ENCODE assay signal across 19 mouse cellular contexts in the genomic region with DNA sequence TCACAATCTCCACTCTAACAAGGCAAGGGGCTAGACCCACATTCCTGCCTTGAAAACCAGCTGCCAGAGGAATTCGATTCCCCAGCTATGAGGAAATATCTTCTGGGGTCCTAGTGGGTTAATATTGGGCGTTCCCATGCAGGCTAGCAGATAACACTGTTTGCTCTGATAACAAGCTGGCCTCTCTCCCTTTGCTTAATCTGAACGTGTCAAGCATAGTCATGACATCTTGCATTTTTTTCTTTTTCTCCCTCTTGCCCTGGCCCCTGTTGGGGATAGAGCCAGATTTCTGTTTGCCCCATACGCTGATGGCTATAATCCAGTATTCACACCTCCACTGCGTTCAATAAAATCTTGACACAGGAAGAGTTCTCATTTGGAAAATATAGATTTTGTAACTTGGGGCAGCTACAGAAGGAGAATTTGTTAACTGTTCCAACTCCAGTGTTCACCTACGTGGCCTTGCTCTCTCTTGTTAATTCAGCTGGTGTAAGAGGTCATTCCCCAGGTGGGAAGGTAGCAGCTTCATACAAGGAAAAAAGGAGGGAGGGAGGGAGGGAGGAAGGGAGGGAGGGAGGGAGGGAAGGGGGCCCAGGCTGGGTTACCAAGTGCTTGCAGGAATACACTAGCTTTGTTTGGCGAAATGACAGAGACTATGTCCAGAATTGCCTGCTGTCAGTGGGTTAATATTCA. TPM values are rescaled to one million over a fixed set of nuclear protein-coding genes. Genes with fewer than 3 reads are reported as not detected.
A peak's percentile ranks its signal among the peaks of the same experiment; 100 is the strongest.
DNase-seq lines count a peak whose midpoint lies in the region; ATAC-seq and TF ChIP-seq lines count a peak whose summit lies in the region.
"Had no signal": no experiment of that assay in that cellular context is flagged by ENCODE, and none has a peak within 500 bp of the region (broad histone marks: within the 10 kb centered on the region; RNA-seq: fewer than 3 reads in every experiment).

No protein-coding gene starts in this region.

- WGBS in heart, embryonic 14.5 days: 14% methylated on average over 7 of the region's 7 CpGs
- 8% methylated on average over 7 of the region's 7 CpGs for WGBS in liver, adult 2 months
- WGBS in liver, embryonic 11.5 days: 38% methylated on average over 7 of the region's 7 CpGs
- WGBS in liver, postnatal 0 days (ENCODE audit: insufficient replicate concordance): 29% methylated on average over 7 of the region's 7 CpGs

- TF ChIP-seq EP300 in liver, postnatal 0 days (IDR thresholded peaks at IDR 0.05; ENCODE audit: low read depth): peak; percentile 34; the same call in 1 of the 2 replicates

- no peaks in the 10 kb centered on the region for H3K9me3 ChIP-seq in heart, embryonic 14.5 days (ENCODE audit: control insufficient read depth, low read length)
- 0 out of 2 replicates have a peak, but pooled peaks cover 4% of the 10 kb centered on the region for H3K9me3 ChIP-seq in liver, embryonic 11.5 days (ENCODE audit: control insufficient read depth, low read length)
- 0 out of 2 replicates have a peak, but pooled peaks cover 2% of the 10 kb centered on the region for H3K9me3 ChIP-seq in liver, postnatal 0 days (ENCODE audit: low read length)
- H3K9me3 ChIP-seq: neural tube, embryonic 13.5 days had no signal

- H3K4me1 ChIP-seq in heart, embryonic 14.5 days (ENCODE audit: control insufficient read depth in 2 of 2, insufficient read depth in 2 of 2, low read length in 2 of 2): peaks cover 0 to 15% of the 10 kb centered on the region in 2 experiments; a peak in 3 of 4 replicates
- peaks cover 15% of the 10 kb centered on the region; the same call in 1 of the 2 replicates for H3K4me1 ChIP-seq in liver, adult 2 months (ENCODE audit: control insufficient read depth, insufficient read depth, low read length)
- 0 out of 2 replicates have a peak, but pooled peaks cover 3% of the 10 kb centered on the region for H3K4me1 ChIP-seq in liver, embryonic 11.5 days (replicated peaks; ENCODE audit: control insufficient read depth, insufficient read depth, low read length)
- no peaks in the 10 kb centered on the region for H3K4me1 ChIP-seq in liver, postnatal 0 days (ENCODE audit: insufficient read depth)
- H3K4me1 ChIP-seq: embryonic facial prominence, embryonic 10.5 days; forebrain, embryonic 15.5 days; neural tube, embryonic 13.5 days had no signal

- no peak overlapping the region for H3K4me2 ChIP-seq in heart, embryonic 14.5 days (ENCODE audit: low read length)
- H3K4me2 ChIP-seq in liver, embryonic 11.5 days: no peak overlapping the region
- H3K4me2 ChIP-seq in liver, postnatal 0 days (ENCODE audit: low read depth, low read length): no peak overlapping the region
- H3K4me2 ChIP-seq: forebrain, embryonic 15.5 days; neural tube, embryonic 13.5 days had no signal

- ATAC-seq in heart, embryonic 14.5 days (ENCODE audit: insufficient number of reproducible peaks, insufficient read depth, low FRiP score, low read depth): peak; percentile 26; the same call in 1 of the 2 replicates
- no peak; the same call in 1 of the 2 replicates for ATAC-seq in liver, embryonic 11.5 days (replicated peaks; ENCODE audit: low FRiP score)
- ATAC-seq in liver, postnatal 0 days: peak; percentile 93
- ATAC-seq in monocyte, adult 5-6 weeks (replicated peaks; ENCODE audit: insufficient number of reproducible peaks, low FRiP score, low TSS enrichment, poor library complexity, severe bottlenecking): no peak
- ATAC-seq: activated CD4-positive, CD25-positive, alpha-beta regulatory T cell, adult 4 months; forebrain, embryonic 15.5 days; hindbrain, embryonic 16.5 days; Patski had no signal

- no peaks in the 10 kb centered on the region for H3K27me3 ChIP-seq in heart, embryonic 14.5 days (ENCODE audit: control insufficient read depth, insufficient read depth, low read length)
- no peaks in the 10 kb centered on the region for H3K27me3 ChIP-seq in liver, adult 2 months (ENCODE audit: control insufficient read depth, insufficient read depth, low read length)
- no peaks in the 10 kb centered on the region for H3K27me3 ChIP-seq in liver, embryonic 11.5 days (replicated peaks; ENCODE audit: control insufficient read depth, insufficient read depth, low read length)
- H3K27me3 ChIP-seq in liver, postnatal 0 days (ENCODE audit: insufficient read depth, low read length): no peaks in the 10 kb centered on the region
- H3K27me3 ChIP-seq: forebrain, embryonic 15.5 days; neural tube, embryonic 13.5 days; Patski had no signal

- H3K36me3 ChIP-seq in heart, embryonic 14.5 days (ENCODE audit: control insufficient read depth, insufficient read depth, low read length): no peaks in the 10 kb centered on the region
- no peaks in the 10 kb centered on the region for H3K36me3 ChIP-seq in liver, adult 2 months (ENCODE audit: control insufficient read depth, insufficient read depth, low read length)
- no peaks in the 10 kb centered on the region for H3K36me3 ChIP-seq in liver, embryonic 11.5 days (ENCODE audit: control insufficient read depth, insufficient read depth, low read length)
- no peaks in the 10 kb centered on the region for H3K36me3 ChIP-seq in liver, postnatal 0 days (replicated peaks; ENCODE audit: insufficient read depth, low read length)
- H3K36me3 ChIP-seq: embryonic facial prominence, embryonic 10.5 days; forebrain, embryonic 15.5 days; neural tube, embryonic 13.5 days had no signal

- H3K4me3 ChIP-seq in heart, embryonic 14.5 days (ENCODE audit: control insufficient read depth in 1 of 2, insufficient read depth in 1 of 2, low read depth in 1 of 2, low read length in 2 of 2): no peak overlapping the region
- H3K4me3 ChIP-seq in liver, adult 2 months (ENCODE audit: insufficient read depth, low read depth, low read length): no peak overlapping the region
- no peak overlapping the region for H3K4me3 ChIP-seq in liver, embryonic 11.5 days (ENCODE audit: low read depth, low read length)
- H3K4me3 ChIP-seq in liver, postnatal 0 days (ENCODE audit: low read depth, low read length): no peak overlapping the region
- H3K4me3 ChIP-seq: embryonic facial prominence, embryonic 10.5 days; forebrain, embryonic 15.5 days; neural tube, embryonic 13.5 days had no signal

- TF ChIP-seq POLR2A in liver, adult 2 months (IDR thresholded peaks at IDR 0.05; ENCODE audit: extremely low read depth, insufficient read depth, low read length): no peak
- TF ChIP-seq POLR2A in brain, embryonic 14.5 days (IDR thresholded peaks at IDR 0.05; ENCODE audit: borderline replicate concordance, extremely low read depth, insufficient read depth, insufficient read length, poor library complexity, severe bottlenecking): no peak

- no peak for TF ChIP-seq CTCF in liver, adult 2 months (IDR thresholded peaks at IDR 0.05; ENCODE audit: low read depth, low read length)
- TF ChIP-seq CTCF in brain, embryonic 14.5 days (IDR thresholded peaks at IDR 0.05; ENCODE audit: borderline replicate concordance, extremely low read depth, insufficient read depth, insufficient read length): no peak
- no peak for TF ChIP-seq CTCF in liver, postnatal 0 days (IDR thresholded peaks at IDR 0.05; ENCODE audit: low read depth)

- H3K9ac ChIP-seq in heart, embryonic 14.5 days (ENCODE audit: low read length): no peak overlapping the region
- no peak overlapping the region for H3K9ac ChIP-seq in liver, adult 2 months (ENCODE audit: low read depth, low read length)
- H3K9ac ChIP-seq in liver, embryonic 11.5 days (ENCODE audit: low read depth, low read length): no peak overlapping the region
- H3K9ac ChIP-seq in liver, postnatal 0 days (replicated peaks): no peak overlapping the region
- H3K9ac ChIP-seq: forebrain, embryonic 15.5 days; neural tube, embryonic 13.5 days had no signal

- H3K79me2 ChIP-seq in liver, adult 2 months (ENCODE audit: control insufficient read depth, insufficient read depth, low read length): peaks cover 9% of the 10 kb centered on the region; the same call in 1 of the 2 replicates

- intact Hi-C loops in heart, postnatal 14 days (cut with DNase I): no loop called here
- intact Hi-C loops in left cerebral cortex, postnatal 4 days (cut with DNase I): no loop called here

- H3K27ac ChIP-seq in heart, embryonic 14.5 days (replicated peaks in 1 of 2; ENCODE audit: control insufficient read depth in 1 of 2, insufficient read depth in 1 of 2, low read depth in 2 of 2, low read length in 2 of 2): peak overlapping the region in 1 of 2 experiments; percentile 17; a peak in 1 of 4 replicates
- peak overlapping the region; percentile 48 for H3K27ac ChIP-seq in liver, adult 2 months (replicated peaks; ENCODE audit: insufficient read depth, low read depth, low read length)
- H3K27ac ChIP-seq in liver, embryonic 11.5 days (ENCODE audit: low read depth, low read length): no peak overlapping the region
- H3K27ac ChIP-seq in liver, postnatal 0 days (ENCODE audit: low read depth): no peak overlapping the region
- H3K27ac ChIP-seq: embryonic facial prominence, embryonic 10.5 days; forebrain, embryonic 15.5 days; neural tube, embryonic 13.5 days had no signal

- DNase-seq in heart, postnatal 14 days: no peak
- DNase-seq in liver, adult 2 months (ENCODE audit: extremely low read depth, low read depth, low spot score): peak; percentile 89
- no peak for DNase-seq in liver, embryonic 11.5 days (ENCODE audit: low spot score)
- peak; percentile 9 for DNase-seq in brain, embryonic 14.5 days (ENCODE audit: low read depth)
- DNase-seq in liver, postnatal 0 days: peak; percentile 27
- no peak for DNase-seq in left cerebral cortex, postnatal 4 days
- DNase-seq: adrenal gland, postnatal 14 days; cerebellum, adult 18-20 months; heart, postnatal 36 days; lung, postnatal 36 days; right cerebral cortex, postnatal 14 days had no signal

RNA-seq across cellular contexts. Expression of gene Bicc1, which starts 24.0 kb away (rescaled TPM):
- polyA plus RNA-seq in heart, embryonic 14.5 days (2014; fragmentation: Nextera tagmentation; extraction: Ambion mirVana): 24.7 and 25.9 TPM in 2 replicates
- 10 to 100 TPM; 22.1 to 27.9 TPM for total RNA-seq in heart, postnatal 14 days (2021)
- total RNA-seq in liver, adult 2 months (2014; rRNA removed): 1.6 and 1.7 TPM in 2 replicates
- polyA plus RNA-seq in liver, adult 2 months (2012; rRNA removed): 0.75 and 1.0 TPM in 2 replicates
- polyA plus RNA-seq in liver, embryonic 11.5 days (2014; fragmentation: Nextera tagmentation; extraction: Ambion mirVana): 8.9 and 9.7 TPM in 2 replicates
- polyA plus RNA-seq in brain, embryonic 14.5 days (2012; rRNA removed): 4.1 and 6.9 TPM in 2 replicates
- 2.9 and 3.0 TPM in 2 replicates for polyA plus RNA-seq in liver, postnatal 0 days (2015; fragmentation: Nextera tagmentation; extraction: Ambion mirVana)
- total RNA-seq in left cerebral cortex, postnatal 4 days (2021): 1 to 10 TPM; 6.9 to 7.0 TPM
- total RNA-seq in monocyte, adult 5-6 weeks (2017): not detected in 3 replicates

RNA-seq across cellular contexts. Expression of gene Tfam, which starts 54.6 kb away (rescaled TPM):
- polyA plus RNA-seq in heart, embryonic 14.5 days (2014; fragmentation: Nextera tagmentation; extraction: Ambion mirVana): 39.7 and 49.9 TPM in 2 replicates
- total RNA-seq in heart, postnatal 14 days (2021): 10 to 100 TPM; 56.6 to 56.8 TPM
- total RNA-seq in liver, adult 2 months (2014; rRNA removed): 18.5 and 19.6 TPM in 2 replicates
- 10.4 and 11.6 TPM in 2 replicates for polyA plus RNA-seq in liver, adult 2 months (2012; rRNA removed)
- 104 and 105 TPM in 2 replicates for polyA plus RNA-seq in liver, embryonic 11.5 days (2014; fragmentation: Nextera tagmentation; extraction: Ambion mirVana)
- polyA plus RNA-seq in brain, embryonic 14.5 days (2012; rRNA removed): 19.2 and 20.4 TPM in 2 replicates
- 33.4 and 36.9 TPM in 2 replicates for polyA plus RNA-seq in liver, postnatal 0 days (2015; fragmentation: Nextera tagmentation; extraction: Ambion mirVana)
- 10 to 100 TPM; 43.4 to 45.3 TPM for total RNA-seq in left cerebral cortex, postnatal 4 days (2021)
- 75.9 to 134 TPM (median 89.0 TPM) in 3 replicates for total RNA-seq in monocyte, adult 5-6 weeks (2017)

Comparison
In these comparisons a context has a peak if more than half of its experiments do, and no peak if none do; other contexts are left out.
1. ATAC-seq: peak in heart, embryonic 14.5 days (single experiment) and liver, postnatal 0 days (single experiment); none in liver, embryonic 11.5 days (single experiment) and monocyte, adult 5-6 weeks (single experiment).
2. DNase-seq: peak in liver, adult 2 months (single experiment), brain, embryonic 14.5 days (single experiment) and liver, postnatal 0 days (single experiment); none in heart, postnatal 14 days (0 of 2), liver, embryonic 11.5 days (single experiment) and left cerebral cortex, postnatal 4 days (single experiment).